Mouse (Mus musculus): Measurements from ENCODE around the gene Xrcc5.

DNA sequence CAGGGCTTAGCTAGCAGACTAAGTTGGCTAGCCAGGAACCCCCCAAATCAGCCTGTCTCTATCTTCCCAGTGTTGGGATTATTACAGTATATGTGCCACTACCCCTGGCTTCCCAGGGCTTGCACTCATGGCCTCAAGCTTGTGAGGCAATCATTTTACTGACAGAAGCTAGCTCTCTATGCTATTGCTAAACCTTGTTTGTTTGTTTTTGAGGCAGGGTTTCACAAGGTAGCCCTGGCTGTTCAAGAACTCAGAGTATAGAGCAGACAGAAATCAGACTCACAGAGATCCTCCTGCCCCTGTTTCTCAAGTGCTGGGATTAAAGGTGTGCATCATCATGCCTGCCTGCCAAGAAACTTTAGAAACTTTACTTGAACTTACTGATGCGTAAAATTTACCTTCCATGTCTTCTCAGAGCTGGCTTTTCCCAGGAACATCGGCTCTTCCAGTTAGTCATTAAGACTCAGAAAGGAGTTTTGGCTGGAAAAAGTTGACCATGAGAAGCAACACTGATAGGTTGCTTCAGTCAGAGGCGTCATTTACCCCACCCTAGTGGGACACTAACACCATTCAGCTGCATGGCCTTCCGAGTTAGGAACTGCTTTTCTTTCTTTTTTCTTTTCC lies 18.6 kb upstream of the Xrcc5 start:
- TF ChIP-seq CTCF (IDR thresholded peaks at IDR 0.05; ENCODE audit: borderline replicate concordance, insufficient read depth, low read depth, low read length) (no peak), POLR2A (IDR thresholded peaks at IDR 0.05; ENCODE audit: borderline replicate concordance, insufficient read depth, low read length) (no peak)
